Mouse (Mus musculus) small intestine, adult 2 months (tissue): Measurements from ENCODE around the gene Spdl1.

ENCODE experiments used
- CTCF ChIP-seq: fragments of 200-500 bp; IDR thresholded peaks from 2 replicates; pipeline ENCODE4 v1.5.1; 2012; ENCODE audit warnings: low read depth, mild to moderate bottlenecking, control low read depth, inconsistent platforms, low read length, moderate library complexity, mixed read lengths; ENCODE audit not compliant: insufficient replicate concordance, insufficient read length; ENCODE audit errors: extremely low read depth
- POLR2A ChIP-seq: fragments of 200-500 bp; IDR thresholded peaks from 2 replicates; pipeline ENCODE4 v1.6.1; 2012; ENCODE audit warnings: low read depth, mild to moderate bottlenecking, control low read depth, inconsistent platforms, low read length, moderate library complexity

GRCm38 (mm10) chr11:34846268-34846652 lies 12.8 kb upstream of the Spdl1 start:
- TF ChIP-seq CTCF (no peak), POLR2A (no peak)
